Mouse (Mus musculus) embryonic facial prominence, embryonic 11.5 days (tissue): ENCODE measurements around the gene Lrrc3b. TPM values are rescaled to one million over a fixed set of nuclear protein-coding genes. Genes with fewer than 3 reads are reported as not detected.

ENCODE experiments used
- ATAC-seq: fragments of 200-750 bp; cut with Nextera tagmentation; replicated peaks from 2 replicates; pipeline ENCODE4 v1.8.0; 2017; ENCODE audit warnings: low read depth; ENCODE audit not compliant: insufficient number of reproducible peaks, low FRiP score, low TSS enrichment
- DNase-seq: peaks from one replicate; pipeline ENCODE4 v3.0.0-alpha.2; 2015; ENCODE audit warnings: low spot score
- H3K27ac ChIP-seq: fragments of 300-500 bp; sonication (generic); replicated peaks from 2 replicates; pipeline ENCODE4 v1.5.1; 2014; ENCODE audit warnings: mild to moderate bottlenecking, low read depth, low read length, control low read depth
- H3K27me3 ChIP-seq: fragments of 300-500 bp; sonication (generic); 2 replicates; pipeline ENCODE4 v1.6.1; 2014; ENCODE audit warnings: mild to moderate bottlenecking, low read length, moderate library complexity, mixed read lengths; ENCODE audit not compliant: control insufficient read depth, insufficient read depth
- H3K36me3 ChIP-seq: fragments of 300-500 bp; sonication (generic); replicated peaks from 2 replicates; pipeline ENCODE4 v1.6.1; 2014; ENCODE audit warnings: low read depth, mild to moderate bottlenecking, low read length, moderate library complexity, mixed read lengths; ENCODE audit not compliant: control insufficient read depth, insufficient read depth
- H3K4me1 ChIP-seq: fragments of 300-500 bp; sonication (generic); 2 replicates; pipeline ENCODE4 v1.6.1; 2014; ENCODE audit warnings: low read length, mixed read lengths; ENCODE audit not compliant: control insufficient read depth, insufficient read depth
- H3K4me2 ChIP-seq: fragments of 300-500 bp; sonication (generic); 2 replicates; pipeline ENCODE4 v1.6.1; 2014; ENCODE audit warnings: low read depth, mild to moderate bottlenecking, control low read depth, low read length, moderate library complexity
- H3K4me3 ChIP-seq: fragments of 300-500 bp; sonication (generic); 2 replicates; pipeline ENCODE4 v1.5.1; 2014; ENCODE audit warnings: low read depth, low read length, control low read depth
- H3K9ac ChIP-seq: fragments of 300-500 bp; sonication (generic); replicated peaks from 2 replicates; pipeline ENCODE4 v1.6.1; 2014; ENCODE audit warnings: mild to moderate bottlenecking, control low read depth, low read length
- H3K9me3 ChIP-seq: fragments of 300-500 bp; sonication (generic); replicated peaks from 2 replicates; pipeline ENCODE4 v1.6.1; 2016; ENCODE audit warnings: mild to moderate bottlenecking, low read length, inconsistent platforms, mixed read lengths; ENCODE audit not compliant: control insufficient read depth
- WGBS: fragments of 180-500 bp; shearing (Covaris S2); extraction: QIAGEN DNeasy Blood & Tissue Kit; methylation state at CpG from one replicate; pipeline ENCODE4 v1.1.7; 2014; 5-methylcytosine and 5-hydroxymethylcytosine counted together
- polyA plus RNA-seq: library from polyadenylated mRNA; unstranded; fragments of >200 nt; fragmentation: Nextera tagmentation; extraction: Ambion mirVana; gene quantifications from 2 replicates; pipeline ENCODE4 v1.2.1, GENCODE M21; 2014

Gene Lrrc3b
- polyA plus RNA-seq = 1.7 and 2.2 TPM in 2 replicates

GRCm38 (mm10) chr14:15438485-15439157 lies at the start of gene Lrrc3b:
Lrrc3b (minus strand) TSS chr14:15438987.
- no peak within 1 kb of the TSS for H3K27ac ChIP-seq
- WGBS = under 1% methylated on average over 46 of the region's 51 CpGs

GRCm38 (mm10) chr14:15477668-15478067 lies 38.9 kb upstream of the Lrrc3b start:
- Histone ChIP-seq H3K27ac (no peak overlapping the region), H3K9me3 (no peaks in the 10 kb centered on the region), H3K27me3 (no peaks in the 10 kb centered on the region), H3K4me1 (no peaks in the 10 kb centered on the region), H3K4me3 (no peak overlapping the region), H3K36me3 (no peaks in the 10 kb centered on the region), H3K9ac (no peak overlapping the region), H3K4me2 (no peak overlapping the region)
- DNase-seq (no peak), ATAC-seq (no peak)

More at GRCm38 (mm10) chr14:15438485-15439157, at the start of gene Lrrc3b:
- Histone ChIP-seq H3K4me3 (peak within 1 kb of the TSS; percentile 56), H3K9ac (peak within 1 kb of the TSS; percentile 63), H3K9me3 (no peaks in the 10 kb centered on the region), H3K27me3 (no peaks in the 10 kb centered on the region), H3K4me1 (no peaks in the 10 kb centered on the region), H3K4me2 (peak within 1 kb of the TSS; percentile 94), H3K36me3 (no peaks in the 10 kb centered on the region)
- ATAC-seq = peak; percentile 88
- peak; percentile 65 for DNase-seq

DNA sequence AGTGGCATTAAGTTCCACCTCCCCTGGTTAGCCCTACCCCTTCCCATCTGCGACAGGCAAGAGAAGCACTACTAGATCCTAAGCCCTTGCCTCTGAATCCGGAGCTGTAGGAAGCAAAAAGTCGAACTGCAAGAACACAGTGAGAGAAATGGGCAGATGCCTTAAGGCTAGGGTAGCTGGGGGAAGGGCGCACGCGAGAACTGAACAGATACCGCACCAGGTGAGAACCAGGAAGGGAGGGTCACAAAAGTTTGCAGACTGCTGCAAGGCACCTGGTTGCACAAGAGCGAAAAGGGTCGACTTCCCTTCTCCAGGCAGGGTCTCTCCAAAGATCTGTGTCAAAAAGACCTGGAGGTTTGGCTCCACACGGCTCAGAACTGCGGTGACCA lies 697 bp downstream of the Lrrc3b start:
- Histone ChIP-seq H3K4me2 (peak overlapping the region; percentile 94), H3K9me3 (no peaks in the 10 kb centered on the region), H3K4me3 (peak overlapping the region; percentile 56), H3K27me3 (no peaks in the 10 kb centered on the region), H3K9ac (peak overlapping the region; percentile 63), H3K27ac (no peak overlapping the region), H3K36me3 (no peaks in the 10 kb centered on the region), H3K4me1 (no peaks in the 10 kb centered on the region)
- DNase-seq = peak; percentile 40
- ATAC-seq = peak; percentile 36; the same call in 1 of the 2 replicates
- WGBS = under 1% methylated on average over 11 of the region's 11 CpGs

- no peaks in the 10 kb centered on the region for H3K36me3 ChIP-seq
- 4% methylated on average over 15 of the region's 15 CpGs for WGBS
- H3K4me1 ChIP-seq = no peaks in the 10 kb centered on the region
- H3K27ac ChIP-seq = no peak overlapping the region
- peak overlapping the region; percentile 56 for H3K4me3 ChIP-seq
- H3K27me3 ChIP-seq = no peaks in the 10 kb centered on the region
- ATAC-seq (no peak), DNase-seq (peak; percentile 4)
- H3K4me2 ChIP-seq = peak overlapping the region; percentile 94
- H3K9me3 ChIP-seq = no peaks in the 10 kb centered on the region
- no peak overlapping the region for H3K9ac ChIP-seq
Measured at GRCm38 (mm10) chr14:15437501-15437941, 1.3 kb downstream of the Lrrc3b start.

GRCm38 (mm10) chr14:15437046-15437445 lies 1.7 kb downstream of the Lrrc3b start:
- H3K27ac ChIP-seq = no peak overlapping the region
- H3K4me2 ChIP-seq = no peak overlapping the region
- ATAC-seq (no peak), DNase-seq (no peak)
- H3K9me3 ChIP-seq = no peaks in the 10 kb centered on the region
- no peaks in the 10 kb centered on the region for H3K27me3 ChIP-seq
- no peak overlapping the region for H3K4me3 ChIP-seq
- H3K4me1 ChIP-seq = no peaks in the 10 kb centered on the region
- WGBS = 51% methylated on average over 4 of the region's 4 CpGs
- no peaks in the 10 kb centered on the region for H3K36me3 ChIP-seq
- no peak overlapping the region for H3K9ac ChIP-seq

- no peaks in the 10 kb centered on the region for H3K27me3 ChIP-seq
- no peak for DNase-seq
- H3K4me1 ChIP-seq = no peaks in the 10 kb centered on the region
- WGBS = 96% methylated on average over 4 of the region's 4 CpGs
- no peak overlapping the region for H3K27ac ChIP-seq
- no peak overlapping the region for H3K9ac ChIP-seq
- H3K36me3 ChIP-seq = no peaks in the 10 kb centered on the region
- ATAC-seq = no peak
- H3K4me3 ChIP-seq = no peak overlapping the region
- H3K4me2 ChIP-seq = no peak overlapping the region
- H3K9me3 ChIP-seq = no peaks in the 10 kb centered on the region
Measured at GRCm38 (mm10) chr14:15436586-15436985, 2.2 kb downstream of the Lrrc3b start.

DNA sequence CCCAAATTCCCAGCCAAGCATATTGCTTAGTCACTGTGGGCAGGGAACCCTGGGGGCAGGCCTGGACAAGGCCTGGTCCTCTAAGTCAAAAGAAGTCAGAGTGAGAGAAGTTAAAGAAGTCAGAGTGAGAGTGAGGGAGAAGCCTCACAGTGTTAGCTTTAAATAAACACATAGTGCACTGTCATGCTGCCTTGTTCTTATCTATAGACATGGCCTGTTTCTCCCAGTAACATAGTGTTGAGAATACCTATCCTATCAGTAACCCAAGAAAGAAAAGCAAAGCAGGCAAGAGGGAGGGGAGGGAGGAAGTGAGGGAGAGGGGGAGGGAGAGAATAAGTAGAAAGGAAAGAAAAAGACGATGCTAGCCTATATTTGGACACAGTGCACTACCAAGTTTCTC lies 6.4 kb downstream of the Lrrc3b start:
- Histone ChIP-seq H3K4me3 (no peak overlapping the region), H3K9me3 (no peaks in the 10 kb centered on the region), H3K4me1 (no peaks in the 10 kb centered on the region), H3K4me2 (no peak overlapping the region), H3K27me3 (no peaks in the 10 kb centered on the region), H3K27ac (no peak overlapping the region), H3K36me3 (no peaks in the 10 kb centered on the region), H3K9ac (no peak overlapping the region)
- WGBS = 52% methylated on average over 1 of the region's 1 CpGs
- DNase-seq = no peak
- no peak for ATAC-seq

GRCm38 (mm10) chr14:15421624-15422023 lies 17.2 kb downstream of the Lrrc3b start:
- Histone ChIP-seq H3K4me3 (no peak overlapping the region), H3K4me2 (no peak overlapping the region), H3K27ac (no peak overlapping the region), H3K36me3 (no peaks in the 10 kb centered on the region), H3K9me3 (no peaks in the 10 kb centered on the region), H3K27me3 (no peaks in the 10 kb centered on the region), H3K9ac (no peak overlapping the region), H3K4me1 (no peaks in the 10 kb centered on the region)
- DNase-seq (no peak), ATAC-seq (no peak)
- WGBS = 86% methylated on average over 1 of the region's 1 CpGs
